Mouse (Mus musculus) adrenal gland, adult 8-10 months (tissue): Measurements from ENCODE around the gene Cyp2s1. TPM values are rescaled to one million over a fixed set of nuclear protein-coding genes. Genes with fewer than 3 reads are reported as not detected.

Source experiments
- DNase-seq: peaks from one replicate; pipeline ENCODE4 v3.0.0; 2022
- total RNA-seq, 4 experiments: library from RNA; stranded (reverse); gene quantifications; 2 replicates each; pipeline ENCODE4 v1.2.4; 2022

Cyp2s1 gene
- total RNA-seq = 1 to 10 TPM; 2.3 to 4.2 (median 3.2) TPM

GRCm38 (mm10) chr7:25816241-25816919 lies at the start of gene Cyp2s1:
Gene Cyp2s1, minus strand, starts transcription at chr7:25816913.
- no peak for DNase-seq

- DNase-seq = no peak
These were observed 48.1 kb upstream of the Cyp2s1 start for GRCm38 (mm10) chr7:25864861-25865260.

- peak; percentile 10 for DNase-seq
These were observed 47.0 kb upstream of the Cyp2s1 start for GRCm38 (mm10) chr7:25863756-25864155.

- DNase-seq = no peak
These were observed 45.7 kb upstream of the Cyp2s1 start for GRCm38 (mm10) chr7:25862365-25862764.

- DNase-seq = no peak
These were observed 43.5 kb upstream of the Cyp2s1 start for GRCm38 (mm10) chr7:25859962-25860870.

- peak; percentile 40 for DNase-seq
These were observed 38.4 kb upstream of the Cyp2s1 start for GRCm38 (mm10) chr7:25855082-25855481.

GRCm38 (mm10) chr7:25848444-25848812 lies 31.7 kb upstream of the Cyp2s1 start:
- no peak for DNase-seq

- peak; percentile 74 for DNase-seq
These were observed 31.2 kb upstream of the Cyp2s1 start for GRCm38 (mm10) chr7:25847722-25848443.

- no peak for DNase-seq
These were observed 28.2 kb upstream of the Cyp2s1 start for GRCm38 (mm10) chr7:25844885-25845284.

GRCm38 (mm10) chr7:25844423-25844822 lies 27.7 kb upstream of the Cyp2s1 start:
- DNase-seq = no peak

- no peak for DNase-seq
These were observed 26.8 kb upstream of the Cyp2s1 start for GRCm38 (mm10) chr7:25843492-25843891.

GRCm38 (mm10) chr7:25840908-25841307 lies 24.2 kb upstream of the Cyp2s1 start:
- DNase-seq = no peak

GRCm38 (mm10) chr7:25835188-25835891 lies 18.6 kb upstream of the Cyp2s1 start:
- no peak for DNase-seq

- DNase-seq = no peak
These were observed 15.1 kb upstream of the Cyp2s1 start for GRCm38 (mm10) chr7:25831557-25832530.

GRCm38 (mm10) chr7:25830251-25830650 lies 13.5 kb upstream of the Cyp2s1 start:
- DNase-seq = no peak

GRCm38 (mm10) chr7:25827199-25827598 lies 10.5 kb upstream of the Cyp2s1 start:
- DNase-seq = peak; percentile 55

- no peak for DNase-seq
These were observed 9.3 kb upstream of the Cyp2s1 start for GRCm38 (mm10) chr7:25826029-25826428.

GRCm38 (mm10) chr7:25825043-25825442 lies 8.3 kb upstream of the Cyp2s1 start:
- DNase-seq = no peak

- no peak for DNase-seq
These were observed 1.1 kb downstream of the Cyp2s1 start for GRCm38 (mm10) chr7:25815571-25815970.

GRCm38 (mm10) chr7:25814711-25815110 lies 2.0 kb downstream of the Cyp2s1 start:
- no peak for DNase-seq

- no peak for DNase-seq
These were observed 4.5 kb downstream of the Cyp2s1 start for GRCm38 (mm10) chr7:25812195-25812594.
